ENCODE assay signal across 35 mouse cellular contexts in genomic region chr5:105425587-105425986, GRCm38 (mm10).
"Had no signal": no experiment of that assay in that cellular context is flagged by ENCODE, and none has a peak within 500 bp of the region (broad histone marks: within the 10 kb centered on the region; RNA-seq: fewer than 3 reads in every experiment).

No protein-coding gene starts in this region.

- H3K9me3 ChIP-seq: heart, embryonic 10.5 days; heart, embryonic 13.5 days; heart, embryonic 15.5 days; hindbrain, embryonic 15.5 days; intestine, embryonic 15.5 days; kidney, embryonic 15.5 days had no signal

- H3K4me1 ChIP-seq: heart, embryonic 10.5 days; heart, embryonic 12.5 days; intestine, embryonic 15.5 days had no signal

- H3K9ac ChIP-seq: heart, embryonic 12.5 days; heart, embryonic 13.5 days; heart, embryonic 15.5 days; hindbrain, embryonic 12.5 days; hindbrain, embryonic 13.5 days; hindbrain, embryonic 14.5 days; hindbrain, embryonic 15.5 days; intestine, embryonic 15.5 days; kidney, embryonic 15.5 days had no signal

- ATAC-seq: hindbrain, embryonic 16.5 days; hindbrain, postnatal 0 days; inflammation-experienced regulatory T-cells, adult 6 months; intestine, embryonic 15.5 days; intestine, embryonic 16.5 days; intestine, postnatal 0 days had no signal

- H3K4me3 ChIP-seq: heart, embryonic 10.5 days; heart, embryonic 12.5 days; heart, embryonic 13.5 days; heart, embryonic 15.5 days; hindbrain, embryonic 10.5 days; hindbrain, embryonic 12.5 days; hindbrain, embryonic 13.5 days; hindbrain, embryonic 15.5 days; intestine, embryonic 15.5 days; kidney, embryonic 15.5 days; layer of hippocampus, adult 2 months had no signal

- H3K27me3 ChIP-seq: heart, embryonic 12.5 days; heart, embryonic 13.5 days; heart, embryonic 15.5 days; hindbrain, embryonic 12.5 days; hindbrain, embryonic 13.5 days; hindbrain, embryonic 15.5 days; intestine, embryonic 15.5 days; kidney, embryonic 15.5 days had no signal

- DNase-seq: heart, postnatal 10 days; heart, postnatal 14 days; heart, postnatal 36 days; heart, postnatal 4 days; kidney, adult 11 months; kidney, adult 18-20 months; kidney, adult 2 months; kidney, adult 8-10 months; kidney, adult 9 months; kidney, postnatal 10 days; kidney, postnatal 14 days; kidney, postnatal 25 days; kidney, postnatal 36 days; kidney, postnatal 4 days; layer of hippocampus, adult 9-11 months; layer of hippocampus, postnatal 36 days had no signal

- H3K36me3 ChIP-seq: heart, embryonic 15.5 days; intestine, embryonic 15.5 days had no signal

- H3K27ac ChIP-seq: heart, embryonic 10.5 days; heart, embryonic 13.5 days; heart, embryonic 15.5 days; hindbrain, embryonic 10.5 days; hindbrain, embryonic 12.5 days; hindbrain, embryonic 13.5 days; hindbrain, embryonic 14.5 days; hindbrain, embryonic 15.5 days; hindbrain, postnatal 0 days; intestine, embryonic 15.5 days; kidney, embryonic 15.5 days; kidney, postnatal 0 days; layer of hippocampus, adult 2 months had no signal

- H3K4me2 ChIP-seq: heart, embryonic 11.5 days; heart, embryonic 12.5 days; heart, embryonic 13.5 days; heart, embryonic 15.5 days; hindbrain, embryonic 12.5 days; hindbrain, embryonic 13.5 days; hindbrain, embryonic 14.5 days; hindbrain, embryonic 15.5 days; intestine, embryonic 15.5 days; kidney, embryonic 15.5 days had no signal
